Mouse (Mus musculus) ES-Bruce4 (cell line): ENCODE results near the gene Tom1l2. TPM values are rescaled to one million over a fixed set of nuclear protein-coding genes. Genes with fewer than 3 reads are reported as not detected.

Experiments used
- H3K27ac ChIP-seq: 2 replicates; pipeline ENCODE4 v1.5.1; 2012; ENCODE audit warnings: low read length, inconsistent platforms; ENCODE audit not compliant: insufficient read depth
- H3K27me3 ChIP-seq: 2 replicates; pipeline ENCODE4 v1.6.1; 2012; ENCODE audit warnings: mild to moderate bottlenecking, low read length, inconsistent platforms; ENCODE audit not compliant: control insufficient read depth, poor library complexity, insufficient read depth, severe bottlenecking
- H3K36me3 ChIP-seq: 2 replicates; pipeline ENCODE4 v1.6.1; 2012; ENCODE audit warnings: inconsistent platforms, mild to moderate bottlenecking, low read length, moderate library complexity; ENCODE audit not compliant: control insufficient read depth, poor library complexity, insufficient read depth, severe bottlenecking
- H3K4me1 ChIP-seq: one replicate; pipeline ENCODE4 v1.8.1; 2011; ENCODE audit warnings: low read length; ENCODE audit not compliant: control insufficient read depth, insufficient read depth
- H3K4me3 ChIP-seq: 2 replicates; pipeline ENCODE4 v1.5.1; 2011; ENCODE audit warnings: low read depth, mild to moderate bottlenecking, low read length
- H3K9ac ChIP-seq: 2 replicates; pipeline ENCODE4 v1.6.1; 2012; ENCODE audit warnings: low read depth, mild to moderate bottlenecking, inconsistent platforms; ENCODE audit not compliant: poor library complexity, severe bottlenecking
- H3K9me3 ChIP-seq: replicated peaks from 2 replicates; pipeline ENCODE4 v1.6.1; 2012; ENCODE audit warnings: mild to moderate bottlenecking, low read length, inconsistent platforms; ENCODE audit not compliant: control insufficient read depth, poor library complexity, insufficient read depth, severe bottlenecking
- CTCF ChIP-seq: IDR thresholded peaks from one replicate; pipeline ENCODE4 v1.8.1; 2011; ENCODE audit warnings: low read depth, low read length
- EP300 ChIP-seq: IDR thresholded peaks from 2 replicates; pipeline ENCODE4 v1.6.1; 2011; ENCODE audit warnings: low read depth, low read length; ENCODE audit not compliant: insufficient read depth
- POLR2A ChIP-seq: IDR thresholded peaks from one replicate; pipeline ENCODE4 v1.8.1; 2011; ENCODE audit warnings: low read length; ENCODE audit not compliant: insufficient read depth
- polyA plus RNA-seq: library from polyadenylated mRNA; stranded (reverse); fragments of >200 nt; gene quantifications from 2 replicates; pipeline ENCODE4 v1.2.4, GENCODE M21; 2011; ENCODE audit warnings: low read depth; ENCODE audit not compliant: missing spikeins, insufficient read depth, insufficient read length

Gene Tom1l2
- polyA plus RNA-seq, 1 experiment = 9.9 TPM

GRCm38 (mm10) chr11:60213266-60213665, 139.4 kb downstream of the Tom1l2 start:
- Histone ChIP-seq H3K4me1 (peaks cover 13% of the 10 kb centered on the region), H3K9ac (no peak overlapping the region), H3K27me3 (no peaks in the 10 kb centered on the region), H3K36me3 (peaks cover 1% of the 10 kb centered on the region; the same call in 1 of the 2 replicates), H3K9me3 (no peaks in the 10 kb centered on the region), H3K27ac (no peak overlapping the region), H3K4me3 (no peak overlapping the region)
- TF ChIP-seq POLR2A = no peak
- TF ChIP-seq EP300 = no peak
- TF ChIP-seq CTCF = no peak

- no peak overlapping the region for H3K4me3 ChIP-seq
- H3K27me3 ChIP-seq = no peaks in the 10 kb centered on the region
- H3K27ac ChIP-seq = no peak overlapping the region
- no peak overlapping the region for H3K9ac ChIP-seq
- TF ChIP-seq CTCF = no peak
- no peak for TF ChIP-seq EP300
- no peak for TF ChIP-seq POLR2A
- H3K9me3 ChIP-seq = no peaks in the 10 kb centered on the region
- H3K36me3 ChIP-seq = peaks cover 2% of the 10 kb centered on the region; the same call in 1 of the 2 replicates
- H3K4me1 ChIP-seq = peaks cover 13% of the 10 kb centered on the region
Observed at GRCm38 (mm10) chr11:60211761-60212160, 140.9 kb downstream of the Tom1l2 start.

- TF ChIP-seq CTCF (no peak), POLR2A (no peak)
- no peaks in the 10 kb centered on the region for H3K9me3 ChIP-seq
- no peaks in the 10 kb centered on the region for H3K27me3 ChIP-seq
- H3K4me1 ChIP-seq = peaks cover 13% of the 10 kb centered on the region
- peaks cover 6% of the 10 kb centered on the region for H3K36me3 ChIP-seq
- H3K27ac ChIP-seq = peak overlapping the region; percentile 90
- H3K9ac ChIP-seq = peak overlapping the region; percentile 65
- peak overlapping the region; percentile 79; the same call in 1 of the 2 replicates for H3K4me3 ChIP-seq
Observed at GRCm38 (mm10) chr11:60211152-60211551, 141.6 kb downstream of the Tom1l2 start.

GRCm38 (mm10) chr11:60210305-60210724, 142.4 kb downstream of the Tom1l2 start:
- TF ChIP-seq EP300 = peak; percentile 74
- peak; percentile 55 for TF ChIP-seq POLR2A
- TF ChIP-seq CTCF = no peak
- Histone ChIP-seq H3K4me1 (peaks cover 15% of the 10 kb centered on the region), H3K9ac (peak overlapping the region; percentile 76), H3K27ac (peak overlapping the region; percentile 90), H3K4me3 (peak overlapping the region; percentile 79), H3K36me3 (peaks cover 13% of the 10 kb centered on the region), H3K9me3 (no peaks in the 10 kb centered on the region), H3K27me3 (no peaks in the 10 kb centered on the region)

GRCm38 (mm10) chr11:60209933-60210249, 142.8 kb downstream of the Tom1l2 start:
- H3K9ac ChIP-seq = peak overlapping the region; percentile 76
- TF ChIP-seq EP300 (no peak), POLR2A (no peak), CTCF (no peak)
- peaks cover 17% of the 10 kb centered on the region for H3K36me3 ChIP-seq
- peaks cover 15% of the 10 kb centered on the region for H3K4me1 ChIP-seq
- no peaks in the 10 kb centered on the region for H3K9me3 ChIP-seq
- peak overlapping the region; percentile 78 for H3K4me3 ChIP-seq
- H3K27me3 ChIP-seq = no peaks in the 10 kb centered on the region
- peak overlapping the region; percentile 63 for H3K27ac ChIP-seq

GRCm38 (mm10) chr11:60209217-60209932, 143.3 kb downstream of the Tom1l2 start:
- peak overlapping the region; percentile 78 for H3K4me3 ChIP-seq
- H3K9me3 ChIP-seq = no peaks in the 10 kb centered on the region
- peaks cover 15% of the 10 kb centered on the region for H3K4me1 ChIP-seq
- H3K27ac ChIP-seq = 0 out of 2 replicates have a peak overlapping the region, but pooled peaks have one; percentile 63
- peak overlapping the region; percentile 76 for H3K9ac ChIP-seq
- no peaks in the 10 kb centered on the region for H3K27me3 ChIP-seq
- TF ChIP-seq CTCF (no peak), POLR2A (no peak), EP300 (no peak)
- H3K36me3 ChIP-seq = peaks cover 19% of the 10 kb centered on the region
